Mouse (Mus musculus) mouse embryonic stem cell (cell line): ENCODE data around the gene Cdc25a.

ENCODE experiments used
- in situ Hi-C, 2 experiments: fragments of 300-500 bp; cut with MboI; formaldehyde crosslinking; loops; 1 replicate in 1 of 2; 3 replicates in 1 of 2; pipeline ENCODE4 v1.14.3; 2019 to 2020; ENCODE audit warnings: low sequenced_read_pairs in 2 of 2, low pct_unique_long_range_greater_than_20kb in 1 of 2, mixed read lengths in 1 of 2; ENCODE audit not compliant: unreplicated experiment in 1 of 2

Gene Cdc25a

DNA sequence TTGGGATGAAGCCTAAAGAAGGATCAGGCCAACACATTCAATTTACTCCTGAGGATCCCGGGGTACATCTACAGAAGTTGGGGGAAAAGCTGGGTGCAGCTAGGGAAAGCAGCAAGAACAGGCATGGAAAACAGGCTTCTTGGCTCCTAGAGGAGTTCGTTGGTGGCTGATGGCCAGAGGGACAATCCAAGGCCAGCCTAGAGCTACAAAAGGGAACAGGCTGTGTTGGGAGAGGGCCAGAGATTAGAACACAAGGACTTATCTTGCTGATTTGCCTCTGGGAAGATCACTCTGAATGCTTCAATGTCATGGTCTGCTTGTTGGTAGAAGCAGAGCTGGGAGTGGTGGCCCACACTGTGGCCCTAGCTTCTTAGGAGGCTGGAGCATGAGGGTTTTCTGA is 42.6 kb downstream of the Cdc25a start:
- in situ Hi-C loops: no loop called here

DNA sequence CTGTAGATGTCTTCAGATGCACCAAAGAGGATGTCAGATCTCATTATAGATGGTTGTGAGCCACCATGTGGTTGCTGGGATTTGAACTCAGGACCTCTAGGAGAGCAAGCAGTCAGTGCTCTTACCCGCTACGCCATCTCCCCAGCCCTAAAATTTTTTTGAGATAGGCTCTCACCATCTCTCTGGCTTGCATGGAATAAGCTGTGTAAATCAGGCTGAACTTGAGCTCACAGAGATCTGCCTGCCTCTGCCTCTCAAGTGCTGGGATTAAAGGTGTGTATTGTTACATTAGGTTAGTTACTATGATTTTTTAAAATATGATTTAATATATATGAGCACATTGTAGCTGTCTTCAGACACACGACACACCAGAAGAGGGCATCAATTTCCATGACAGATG is 53.8 kb downstream of the Cdc25a start:
- in situ Hi-C loops: no loop called here

DNA sequence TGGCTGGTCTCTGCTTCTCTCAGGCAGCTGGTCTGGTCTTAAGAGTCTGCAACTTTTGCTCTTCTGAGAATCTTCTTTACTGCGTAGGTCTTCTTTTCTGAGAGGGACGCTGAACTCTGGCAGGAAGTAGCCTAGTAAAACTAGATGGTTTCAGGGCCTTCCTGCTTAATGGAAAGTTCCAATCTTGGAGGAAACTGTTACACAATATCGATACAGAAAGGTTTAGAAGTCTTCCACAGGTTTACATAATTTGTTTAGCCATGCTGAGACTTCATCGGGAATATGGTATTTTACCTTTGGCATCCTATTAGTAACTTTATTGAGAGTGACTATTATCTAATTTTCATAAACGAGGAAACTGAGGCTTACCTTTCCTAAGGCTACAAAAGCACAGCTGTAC is 54.7 kb downstream of the Cdc25a start:
- in situ Hi-C loops: no loop called here

DNA sequence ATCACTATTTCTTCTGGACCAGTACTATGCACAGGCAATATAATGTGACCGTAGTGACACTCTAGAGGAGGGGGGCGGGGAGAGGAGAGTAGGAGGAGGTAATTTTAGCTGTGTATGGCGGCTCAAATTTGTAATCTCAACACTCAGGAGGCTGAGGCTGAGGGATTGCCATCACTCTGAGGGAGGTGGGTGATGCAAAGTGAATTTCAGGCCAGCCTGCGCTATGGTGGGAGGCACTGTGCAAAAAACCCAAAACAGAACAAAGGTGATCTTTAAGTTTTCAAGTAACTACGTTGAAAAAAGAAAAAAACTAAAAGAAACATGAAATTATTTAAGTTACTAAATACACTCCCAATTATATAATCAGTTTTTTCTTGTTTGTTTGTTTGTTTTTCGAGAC is 55.4 kb downstream of the Cdc25a start:
- in situ Hi-C loops: no loop called here

DNA sequence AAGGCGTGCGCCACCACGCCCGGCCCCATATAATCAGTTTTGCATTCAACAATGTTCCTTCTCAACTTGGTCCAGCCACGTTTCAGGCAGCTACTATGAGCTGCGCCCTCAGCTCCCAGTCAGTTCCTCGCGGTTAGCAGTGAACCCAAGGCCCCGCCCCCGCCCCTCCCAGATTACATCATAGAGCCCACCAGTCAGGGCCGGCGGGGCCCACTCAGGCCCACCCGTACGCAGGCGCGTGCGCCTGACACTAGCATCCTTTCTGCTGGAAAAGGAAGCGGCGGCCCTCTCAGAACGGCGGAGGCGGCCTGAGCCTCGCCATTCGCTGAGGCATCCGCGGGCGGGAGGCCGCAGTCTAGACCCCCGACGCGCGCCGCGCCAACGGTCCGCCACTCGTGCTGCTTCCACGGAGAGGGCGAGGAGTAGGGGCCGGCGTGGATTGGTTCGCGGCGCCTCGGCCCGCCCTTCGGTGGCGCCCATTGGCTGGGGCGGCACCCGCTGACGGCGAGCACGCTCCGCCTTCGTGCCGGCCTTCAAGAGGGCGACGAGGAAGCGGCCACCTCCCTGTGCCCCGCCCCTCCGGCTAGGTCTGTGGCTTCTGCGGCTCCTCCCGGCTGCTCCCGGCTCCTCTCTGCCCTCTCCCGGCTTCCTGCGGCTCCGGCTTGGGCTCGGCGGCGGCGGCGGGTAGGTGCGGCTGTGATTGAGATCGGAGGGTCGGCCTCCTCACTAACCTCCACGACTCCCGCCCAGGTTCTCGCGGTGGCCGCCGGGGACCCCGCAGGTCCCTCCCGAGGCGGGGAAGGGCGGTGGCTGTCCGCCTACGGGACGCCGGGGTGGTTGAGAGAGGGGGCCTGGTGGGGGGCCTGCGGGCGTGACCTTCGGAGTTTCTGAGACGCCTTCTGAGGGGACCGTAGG is 56.1 kb downstream of the Cdc25a start, which contains the start of gene Map4:
TSS of gene Map4 (plus strand) at position 204 of the 915 bp plus-strand sequence.
- in situ Hi-C loops: no loop called here

DNA sequence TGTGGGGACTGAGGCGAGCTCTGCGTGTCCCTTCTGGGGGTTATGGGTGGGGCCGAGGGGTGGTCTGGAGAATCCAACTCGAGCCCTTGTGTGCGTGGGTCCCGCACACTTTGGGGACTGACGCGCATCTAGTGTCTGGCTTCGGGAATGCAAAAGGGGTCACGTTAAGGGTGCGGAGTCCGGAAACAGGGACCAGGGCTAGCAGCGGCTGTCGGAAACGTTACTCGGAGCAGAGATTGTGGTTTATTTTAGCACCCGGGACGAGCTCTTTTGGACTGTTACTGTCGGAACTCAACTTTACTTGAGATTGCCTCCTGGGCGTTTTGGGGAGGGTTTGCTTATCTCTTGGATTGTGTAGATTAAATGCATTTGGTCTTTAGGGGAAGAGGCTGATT is 57.0 kb downstream of the Cdc25a start:
- in situ Hi-C loops: no loop called here

DNA sequence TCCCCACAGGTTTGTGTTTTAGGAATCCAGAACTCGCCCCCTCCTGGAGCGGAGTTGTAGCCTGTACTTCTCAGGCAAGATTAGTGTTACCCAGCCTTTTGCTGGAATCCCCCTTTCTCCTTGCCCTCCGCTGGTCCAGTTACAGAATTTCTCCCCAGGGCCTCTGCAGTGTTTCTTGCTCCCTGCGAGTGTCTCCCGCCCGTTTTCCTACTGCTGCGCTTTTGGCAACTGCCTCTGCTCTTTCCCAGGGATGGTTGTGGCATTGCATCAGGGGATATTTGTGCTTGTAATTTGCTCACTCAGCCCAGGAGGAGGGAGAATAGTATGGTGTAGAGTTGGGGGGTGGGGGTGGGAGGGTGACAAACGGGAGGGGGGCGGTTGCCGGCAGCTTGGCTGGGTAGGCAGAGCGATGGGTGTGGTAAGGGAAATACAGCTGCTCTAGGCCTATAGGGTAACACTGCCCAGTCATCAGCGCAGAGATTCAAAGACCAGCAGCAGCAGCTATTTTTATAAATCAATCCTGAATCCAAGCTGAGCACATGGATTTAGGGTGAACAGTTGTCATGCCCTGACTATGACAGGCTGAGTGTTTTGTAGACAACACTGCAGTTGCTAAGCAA is 57.5 kb downstream of the Cdc25a start:
- in situ Hi-C loops: no loop called here

DNA sequence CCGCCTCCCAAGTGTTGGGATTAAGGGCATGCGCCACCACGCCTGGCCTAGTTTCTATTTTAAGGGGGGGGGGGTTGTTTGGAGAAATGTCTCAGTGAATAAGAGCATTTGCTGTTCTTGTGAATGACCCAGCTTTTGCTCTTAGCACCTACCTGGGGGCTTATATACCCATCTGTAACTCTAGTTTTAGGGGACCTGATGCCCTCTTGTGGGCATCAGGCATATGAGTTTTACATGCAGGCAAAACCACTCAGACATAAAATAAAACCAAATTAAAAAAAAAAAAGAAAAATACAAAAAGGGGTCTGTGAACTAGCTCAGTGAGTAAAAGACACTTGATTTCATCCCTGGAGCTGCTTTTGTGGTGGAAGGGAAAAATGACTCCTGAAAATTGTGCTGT is 64.0 kb downstream of the Cdc25a start:
- in situ Hi-C loops: no loop called here

DNA sequence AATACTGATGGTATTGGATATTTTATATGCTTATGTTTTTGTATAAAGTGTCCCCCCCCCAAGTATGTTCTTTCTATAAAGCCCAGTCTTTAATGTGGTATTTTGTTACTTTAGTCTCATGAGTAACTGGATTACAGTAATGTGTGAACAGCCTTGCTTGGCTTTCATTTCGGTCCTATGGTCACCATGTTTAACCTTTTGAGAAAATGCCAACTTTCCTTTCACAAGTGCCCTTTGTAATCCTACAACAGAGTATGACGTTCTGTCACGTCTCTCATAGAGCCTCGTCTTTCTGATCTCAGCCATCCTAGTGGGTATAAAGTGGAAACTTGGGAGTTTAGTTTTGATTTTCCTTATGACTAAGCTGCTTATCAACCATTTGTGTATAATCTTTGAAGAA is 67.4 kb downstream of the Cdc25a start:
- in situ Hi-C loops: loop anchor here (5.0 kb wide), 1 partner anchor 45 kb away; no protein-coding TSS in a partner anchor
